Mouse (Mus musculus): ENCODE data around the gene 4930402F06Rik. TPM values are rescaled to one million over a fixed set of nuclear protein-coding genes. Genes with fewer than 3 reads are reported as not detected.

The 4930402F06Rik gene
- polyA plus RNA-seq, 1 experiment from 2014 or later: not detected

DNA sequence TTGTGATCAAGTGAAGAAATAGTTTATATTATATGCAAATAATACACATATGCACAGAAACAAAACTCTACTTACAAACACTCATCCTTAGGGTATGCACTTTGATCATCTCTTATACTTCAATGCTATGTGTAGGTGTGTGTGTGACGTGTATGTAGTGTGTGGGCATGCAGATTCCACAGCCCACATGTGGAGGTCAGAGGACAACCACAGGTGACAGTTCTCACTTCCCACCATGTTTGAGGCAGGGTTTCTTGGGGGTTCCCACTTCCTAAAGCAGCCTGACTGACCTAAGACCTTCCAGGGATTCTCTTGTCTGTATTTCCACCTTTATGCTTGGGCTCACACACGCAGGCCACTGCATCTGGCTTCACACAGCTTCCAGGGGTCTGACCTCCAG lies 15.3 kb upstream of the 4930402F06Rik start:
- Histone ChIP-seq H3K4me2 (ENCODE audit: low read length) (no peak overlapping the region), H3K9me3 (replicated peaks; ENCODE audit: low read length) (no peaks in the 10 kb centered on the region), H3K36me3 (ENCODE audit: insufficient read depth, low read length) (no peaks in the 10 kb centered on the region), H3K4me1 (replicated peaks; ENCODE audit: insufficient read depth, low read length) (no peaks in the 10 kb centered on the region), H3K4me3 (replicated peaks; ENCODE audit: low read depth, low read length) (no peak overlapping the region), H3K27me3 (ENCODE audit: insufficient read depth, low read length) (no peaks in the 10 kb centered on the region), H3K9ac (ENCODE audit: low read depth, low read length) (no peak overlapping the region), H3K27ac (no peak overlapping the region)
- 79% methylated on average over 2 of the region's 2 CpGs for WGBS
- DNase-seq (ENCODE audit: low spot score) (no peak), ATAC-seq (replicated peaks; ENCODE audit: low FRiP score, low read depth) (no peak)
- TF ChIP-seq CTCF (IDR thresholded peaks at IDR 0.05; ENCODE audit: low read depth): no peak

DNA sequence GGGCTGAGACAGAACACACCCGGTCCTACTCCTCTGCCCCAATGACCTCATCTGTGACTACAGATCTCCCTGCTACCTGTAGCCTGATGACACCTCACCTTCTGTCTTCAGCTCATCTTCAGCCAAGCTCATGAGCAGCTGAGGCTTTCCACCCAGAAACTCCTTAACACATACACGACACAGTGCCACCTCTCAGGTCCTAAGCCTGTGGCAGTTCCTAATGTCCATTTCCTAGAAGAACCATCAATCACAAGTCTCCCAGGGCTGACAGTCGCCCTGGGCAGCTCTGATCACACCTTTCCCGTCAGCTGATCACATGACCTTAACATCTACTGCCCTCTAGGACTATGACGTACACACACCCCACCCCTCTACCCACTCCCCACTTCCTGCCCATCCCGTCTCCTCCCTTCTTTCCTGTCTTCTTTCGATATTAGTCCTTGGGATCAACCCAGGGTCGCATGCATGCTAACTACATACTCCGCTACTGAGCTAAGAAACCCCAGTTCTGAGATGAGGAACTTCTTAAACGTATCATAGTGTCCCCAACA lies 14.7 kb upstream of the 4930402F06Rik start:
- H3K9me3 ChIP-seq (replicated peaks; ENCODE audit: low read length): no peaks in the 10 kb centered on the region
- H3K4me1 ChIP-seq (replicated peaks; ENCODE audit: insufficient read depth, low read length): no peaks in the 10 kb centered on the region
- TF ChIP-seq CTCF (IDR thresholded peaks at IDR 0.05; ENCODE audit: low read depth): no peak
- H3K27me3 ChIP-seq (ENCODE audit: insufficient read depth, low read length): no peaks in the 10 kb centered on the region
- ATAC-seq (replicated peaks; ENCODE audit: low FRiP score, low read depth) (no peak), DNase-seq (ENCODE audit: low spot score) (no peak)
- no peaks in the 10 kb centered on the region for H3K36me3 ChIP-seq (ENCODE audit: insufficient read depth, low read length)
- 65% methylated on average over 10 of the region's 10 CpGs for WGBS
- no peak overlapping the region for H3K9ac ChIP-seq (ENCODE audit: low read depth, low read length)
- no peak overlapping the region for H3K4me2 ChIP-seq (ENCODE audit: low read length)
- no peak overlapping the region for H3K27ac ChIP-seq
- no peak overlapping the region for H3K4me3 ChIP-seq (replicated peaks; ENCODE audit: low read depth, low read length)

DNA sequence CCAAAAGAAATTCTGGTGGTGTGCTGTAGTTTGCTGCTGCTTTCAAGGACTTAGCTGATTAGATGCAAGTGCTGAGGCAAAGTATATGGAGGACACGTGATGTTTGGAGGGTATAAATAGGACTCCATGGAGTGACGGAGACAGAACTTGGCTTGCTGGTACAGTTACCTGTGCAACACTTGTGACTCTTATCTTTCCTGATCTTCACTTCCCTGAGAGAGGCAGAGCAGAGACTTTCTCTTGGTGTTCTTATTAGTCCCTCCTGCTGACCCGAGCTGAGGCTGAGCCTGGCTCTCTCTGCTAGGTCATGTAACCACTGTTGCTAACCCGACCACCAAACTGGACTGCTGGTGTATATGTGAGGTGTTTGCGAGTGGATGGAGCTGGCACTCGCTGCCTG lies 12.5 kb upstream of the 4930402F06Rik start:
- H3K9me3 ChIP-seq (replicated peaks; ENCODE audit: low read length): no peaks in the 10 kb centered on the region
- no peak for TF ChIP-seq CTCF (IDR thresholded peaks at IDR 0.05; ENCODE audit: low read depth)
- H3K9ac ChIP-seq (ENCODE audit: low read depth, low read length): no peak overlapping the region

DNA sequence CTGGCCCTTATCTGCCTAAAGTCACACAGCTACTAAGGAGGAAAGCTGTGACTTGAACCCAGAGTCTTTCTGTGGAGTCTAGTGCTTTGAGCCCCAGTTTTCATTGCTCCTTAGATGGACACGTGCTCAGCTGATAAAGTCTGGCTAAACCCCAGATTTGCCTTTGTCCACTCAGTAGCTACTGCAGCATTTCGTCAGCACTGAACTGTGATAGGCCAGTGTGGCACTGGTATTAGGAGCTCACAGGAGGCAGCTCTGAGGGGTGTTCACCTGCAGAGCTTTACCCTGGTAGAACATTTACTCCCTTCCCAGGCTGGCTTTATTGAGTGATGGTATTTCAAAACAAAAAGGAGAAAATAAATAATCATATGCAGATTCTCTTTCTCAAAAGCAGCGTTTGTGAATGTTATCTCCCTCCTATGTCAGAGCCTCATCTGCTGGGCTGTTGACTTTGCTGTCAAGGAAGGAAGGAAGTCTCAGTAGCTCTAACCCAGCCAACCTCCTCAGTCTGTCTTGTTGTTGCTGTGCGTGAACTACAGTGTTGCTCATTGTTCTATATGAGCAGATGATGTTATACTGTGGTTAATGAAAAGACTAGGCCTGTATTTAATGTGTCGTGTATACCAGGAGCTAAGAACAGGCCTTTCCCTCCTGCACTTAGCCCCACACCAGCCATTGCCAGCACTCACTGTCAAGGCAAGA lies 11.6 kb upstream of the 4930402F06Rik start:
- TF ChIP-seq CTCF (IDR thresholded peaks at IDR 0.05; ENCODE audit: low read depth): no peak
- WGBS: 76% methylated on average over 5 of the region's 5 CpGs
- no peak overlapping the region for H3K4me3 ChIP-seq (replicated peaks; ENCODE audit: low read depth, low read length)
- H3K4me1 ChIP-seq (replicated peaks; ENCODE audit: insufficient read depth, low read length): no peaks in the 10 kb centered on the region
- no peak for DNase-seq (ENCODE audit: low spot score)
- H3K27me3 ChIP-seq (ENCODE audit: insufficient read depth, low read length): no peaks in the 10 kb centered on the region
- no peak overlapping the region for H3K4me2 ChIP-seq (ENCODE audit: low read length)
- H3K9ac ChIP-seq (ENCODE audit: low read depth, low read length): no peak overlapping the region
- ATAC-seq (replicated peaks; ENCODE audit: low FRiP score, low read depth): no peak
- no peaks in the 10 kb centered on the region for H3K9me3 ChIP-seq (replicated peaks; ENCODE audit: low read length)
- no peaks in the 10 kb centered on the region for H3K36me3 ChIP-seq (ENCODE audit: insufficient read depth, low read length)
- H3K27ac ChIP-seq: no peak overlapping the region

More for the DNA sequence above, 12.5 kb upstream of the 4930402F06Rik start:
- H3K27ac ChIP-seq: no peak overlapping the region
- no peaks in the 10 kb centered on the region for H3K27me3 ChIP-seq (ENCODE audit: insufficient read depth, low read length)
- H3K4me1 ChIP-seq (replicated peaks; ENCODE audit: insufficient read depth, low read length): no peaks in the 10 kb centered on the region
- DNase-seq (ENCODE audit: low spot score) (no peak), ATAC-seq (replicated peaks; ENCODE audit: low FRiP score, low read depth) (no peak)
- no peak overlapping the region for H3K4me2 ChIP-seq (ENCODE audit: low read length)
- no peaks in the 10 kb centered on the region for H3K36me3 ChIP-seq (ENCODE audit: insufficient read depth, low read length)
- WGBS: 90% methylated on average over 6 of the region's 6 CpGs
- no peak overlapping the region for H3K4me3 ChIP-seq (replicated peaks; ENCODE audit: low read depth, low read length)

DNA sequence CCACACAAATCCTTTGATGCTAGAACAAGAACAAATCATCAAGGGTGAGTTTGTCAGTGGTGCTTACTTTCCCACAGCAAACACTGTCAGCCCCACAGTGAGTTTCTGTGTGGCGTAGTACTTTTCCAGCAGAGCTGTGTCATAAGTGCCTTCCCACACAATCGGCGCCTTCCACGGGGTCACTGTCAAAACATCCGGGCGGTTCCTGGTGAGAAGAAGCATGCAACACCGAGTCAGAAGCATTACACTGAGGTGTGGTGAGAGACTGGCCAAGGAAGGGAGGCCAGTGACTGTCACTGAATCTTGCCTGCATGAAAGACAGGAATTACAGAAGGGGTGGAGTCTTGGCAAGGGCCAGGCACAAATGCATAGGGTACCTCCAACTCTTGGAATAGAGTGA lies 10.9 kb upstream of the 4930402F06Rik start:
- WGBS: 62% methylated on average over 7 of the region's 7 CpGs
- Histone ChIP-seq H3K27me3 (ENCODE audit: insufficient read depth, low read length) (no peaks in the 10 kb centered on the region), H3K36me3 (ENCODE audit: insufficient read depth, low read length) (no peaks in the 10 kb centered on the region), H3K27ac (no peak overlapping the region), H3K4me3 (replicated peaks; ENCODE audit: low read depth, low read length) (no peak overlapping the region), H3K4me2 (ENCODE audit: low read length) (no peak overlapping the region), H3K9ac (ENCODE audit: low read depth, low read length) (no peak overlapping the region), H3K4me1 (replicated peaks; ENCODE audit: insufficient read depth, low read length) (no peaks in the 10 kb centered on the region), H3K9me3 (replicated peaks; ENCODE audit: low read length) (no peaks in the 10 kb centered on the region)
- no peak for TF ChIP-seq CTCF (IDR thresholded peaks at IDR 0.05; ENCODE audit: low read depth)
- DNase-seq (ENCODE audit: low spot score) (no peak), ATAC-seq (replicated peaks; ENCODE audit: low FRiP score, low read depth) (no peak)

DNA sequence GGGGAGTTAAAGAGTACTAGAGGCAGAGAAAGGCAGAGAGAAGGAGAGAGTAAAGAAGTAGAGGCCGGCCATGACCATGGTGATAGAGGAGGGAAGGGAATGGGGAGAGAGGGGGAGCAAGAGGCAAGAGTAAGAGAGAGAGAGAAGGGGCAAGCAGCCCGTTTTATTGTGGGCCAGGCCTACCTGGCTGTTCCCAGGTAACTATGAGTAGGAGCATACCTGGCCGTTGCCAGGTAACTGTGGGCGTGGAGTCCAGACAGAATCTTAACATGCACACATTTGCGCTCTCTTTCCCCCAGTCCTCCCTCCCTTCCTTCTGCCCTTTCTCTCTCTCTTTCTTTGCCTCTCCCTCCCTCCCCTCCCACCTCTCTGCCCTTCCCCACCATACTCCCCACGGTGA lies 10.3 kb upstream of the 4930402F06Rik start:
- no peak overlapping the region for H3K4me3 ChIP-seq (replicated peaks; ENCODE audit: low read depth, low read length)
- H3K36me3 ChIP-seq (ENCODE audit: insufficient read depth, low read length): no peaks in the 10 kb centered on the region
- H3K9me3 ChIP-seq (replicated peaks; ENCODE audit: low read length): no peaks in the 10 kb centered on the region
- H3K4me1 ChIP-seq (replicated peaks; ENCODE audit: insufficient read depth, low read length): no peaks in the 10 kb centered on the region
- no peak for DNase-seq (ENCODE audit: low spot score)
- H3K27ac ChIP-seq: no peak overlapping the region
- no peaks in the 10 kb centered on the region for H3K27me3 ChIP-seq (ENCODE audit: insufficient read depth, low read length)
- no peak overlapping the region for H3K9ac ChIP-seq (ENCODE audit: low read depth, low read length)
- TF ChIP-seq CTCF (IDR thresholded peaks at IDR 0.05; ENCODE audit: low read depth): no peak
- 76% methylated on average over 6 of the region's 6 CpGs for WGBS
- ATAC-seq (replicated peaks; ENCODE audit: low FRiP score, low read depth): no peak
- H3K4me2 ChIP-seq (ENCODE audit: low read length): no peak overlapping the region
